Mouse (Mus musculus) thymus, adult 2 months (tissue): ENCODE measurements around the gene Lrba. TPM values are rescaled to one million over a fixed set of nuclear protein-coding genes. Genes with fewer than 3 reads are reported as not detected.

Source experiments
- DNase-seq: peaks from one replicate; pipeline ENCODE4 v3.0.0; 2021
- H3K27ac ChIP-seq: fragments of 200-500 bp; 2 replicates; pipeline ENCODE4 v1.5.1; 2012; ENCODE audit warnings: low read length, control low read depth; ENCODE audit not compliant: control insufficient read depth, insufficient read depth
- H3K27me3 ChIP-seq: fragments of 200-500 bp; 2 replicates; pipeline ENCODE4 v1.6.1; 2012; ENCODE audit warnings: mild to moderate bottlenecking, low read length, moderate library complexity, mixed read lengths; ENCODE audit not compliant: control insufficient read depth, insufficient read depth
- H3K36me3 ChIP-seq: fragments of 200-500 bp; 2 replicates; pipeline ENCODE4 v1.6.1; 2012; ENCODE audit warnings: mild to moderate bottlenecking, low read length, moderate library complexity; ENCODE audit not compliant: control insufficient read depth, insufficient read depth
- H3K4me1 ChIP-seq: fragments of 200-500 bp; replicated peaks from 2 replicates; pipeline ENCODE4 v1.6.1; 2012; ENCODE audit warnings: low read length; ENCODE audit not compliant: control insufficient read depth, insufficient read depth
- H3K4me3 ChIP-seq: fragments of 200-500 bp; 2 replicates; pipeline ENCODE4 v1.5.1; 2012; ENCODE audit warnings: mild to moderate bottlenecking, low read length, control low read depth, moderate library complexity; ENCODE audit not compliant: control insufficient read depth, insufficient read depth
- CTCF ChIP-seq: fragments of 200-500 bp; IDR thresholded peaks from 2 replicates; pipeline ENCODE4 v1.5.1; 2012; ENCODE audit warnings: mild to moderate bottlenecking, control low read depth, low read length, moderate library complexity, borderline replicate concordance; ENCODE audit not compliant: control insufficient read depth, poor library complexity, insufficient read depth; ENCODE audit errors: extremely low read depth
- POLR2A ChIP-seq: fragments of 200-500 bp; IDR thresholded peaks from 2 replicates; pipeline ENCODE4 v1.6.1; 2012; ENCODE audit warnings: mild to moderate bottlenecking, low read length, control low read depth, moderate library complexity; ENCODE audit not compliant: control insufficient read depth, poor library complexity, insufficient read depth; ENCODE audit errors: extremely low read depth
- WGBS: fragments of 180-500 bp; shearing (Covaris S2); methylation state at CpG from one replicate; pipeline ENCODE4 v1.1.7; 2018; 5-methylcytosine and 5-hydroxymethylcytosine counted together
- polyA plus RNA-seq: library from polyadenylated mRNA; depleted of rRNA; stranded (reverse); fragments of >200 nt; gene quantifications from 2 replicates; pipeline ENCODE4 v1.2.3, GENCODE M21; 2012

The Lrba gene
- polyA plus RNA-seq, 1 experiment, result 14.5 TPM

- no peak overlapping the region for H3K27ac ChIP-seq
- no peaks in the 10 kb centered on the region for H3K27me3 ChIP-seq
- H3K36me3 ChIP-seq, result peaks cover 10% of the 10 kb centered on the region
- no peak for DNase-seq
- TF ChIP-seq CTCF (no peak), POLR2A (no peak)
- H3K4me1 ChIP-seq, result no peaks in the 10 kb centered on the region
- 98% methylated on average over 2 of the region's 2 CpGs for WGBS
- no peak overlapping the region for H3K4me3 ChIP-seq
These were observed 84.4 kb downstream of the Lrba start for GRCm38 (mm10) chr3:86308833-86309232.

- Histone ChIP-seq H3K27ac (no peak overlapping the region), H3K27me3 (no peaks in the 10 kb centered on the region), H3K4me1 (no peaks in the 10 kb centered on the region), H3K36me3 (no peaks in the 10 kb centered on the region), H3K4me3 (no peak overlapping the region)
- DNase-seq, result no peak
- no peak for TF ChIP-seq POLR2A
- TF ChIP-seq CTCF, result no peak
- WGBS, result 96% methylated on average over 5 of the region's 5 CpGs
These were observed 85.7 kb downstream of the Lrba start for GRCm38 (mm10) chr3:86310216-86310615.

GRCm38 (mm10) chr3:86311406-86311805, 86.9 kb downstream of the Lrba start:
- Histone ChIP-seq H3K27ac (no peak overlapping the region), H3K4me3 (no peak overlapping the region)

GRCm38 (mm10) chr3:86317636-86318035, 93.2 kb downstream of the Lrba start:
- no peak for DNase-seq
- Histone ChIP-seq H3K36me3 (no peaks in the 10 kb centered on the region), H3K27ac (no peak overlapping the region), H3K4me1 (no peaks in the 10 kb centered on the region), H3K27me3 (no peaks in the 10 kb centered on the region), H3K4me3 (no peak overlapping the region)
- TF ChIP-seq POLR2A (no peak), CTCF (no peak)
- 55% methylated on average over 5 of the region's 5 CpGs for WGBS

More at GRCm38 (mm10) chr3:86311406-86311805, 86.9 kb downstream of the Lrba start:
- WGBS, result 95% methylated on average over 1 of the region's 1 CpGs
- Histone ChIP-seq H3K4me1 (no peaks in the 10 kb centered on the region), H3K36me3 (no peaks in the 10 kb centered on the region), H3K27me3 (no peaks in the 10 kb centered on the region)
- no peak for DNase-seq
- TF ChIP-seq CTCF (no peak), POLR2A (no peak)

GRCm38 (mm10) chr3:86328531-86328930, 104.1 kb downstream of the Lrba start:
- H3K4me1 ChIP-seq, result no peaks in the 10 kb centered on the region
- 82% methylated on average over 1 of the region's 1 CpGs for WGBS
- H3K27me3 ChIP-seq, result no peaks in the 10 kb centered on the region
- no peak for DNase-seq
- TF ChIP-seq CTCF (no peak), POLR2A (no peak)
- H3K36me3 ChIP-seq, result 0 out of 2 replicates have a peak, but pooled peaks cover 3% of the 10 kb centered on the region
- no peak overlapping the region for H3K4me3 ChIP-seq
- no peak overlapping the region for H3K27ac ChIP-seq

GRCm38 (mm10) chr3:86343261-86343660, 118.8 kb downstream of the Lrba start:
- H3K27ac ChIP-seq, result no peak overlapping the region
- no peak for DNase-seq
- peaks cover 2% of the 10 kb centered on the region; the same call in 1 of the 2 replicates for H3K36me3 ChIP-seq
- no peaks in the 10 kb centered on the region for H3K4me1 ChIP-seq
- WGBS, result 86% methylated on average over 5 of the region's 5 CpGs
- no peak overlapping the region for H3K4me3 ChIP-seq
- no peaks in the 10 kb centered on the region for H3K27me3 ChIP-seq
- no peak for TF ChIP-seq CTCF
- no peak for TF ChIP-seq POLR2A

GRCm38 (mm10) chr3:86362486-86362885, 138.0 kb downstream of the Lrba start:
- Histone ChIP-seq H3K36me3 (no peaks in the 10 kb centered on the region), H3K4me1 (no peaks in the 10 kb centered on the region), H3K27ac (no peak overlapping the region), H3K4me3 (no peak overlapping the region), H3K27me3 (no peaks in the 10 kb centered on the region)
- 96% methylated on average over 5 of the region's 5 CpGs for WGBS
- DNase-seq, result no peak
- TF ChIP-seq POLR2A, result no peak
- TF ChIP-seq CTCF, result no peak
